Mouse (Mus musculus) kidney, adult 2 months (tissue): ENCODE measurements around the gene Kcnb1.

Experiments used
- CTCF ChIP-seq: fragments of 200-500 bp; conservative IDR thresholded peaks from 2 replicates; pipeline ENCODE4 v1.5.1; 2011; ENCODE audit warnings: low read depth, mild to moderate bottlenecking, control low read depth, low read length, moderate library complexity, mixed read lengths; ENCODE audit not compliant: insufficient read depth, insufficient read length
- POLR2A ChIP-seq: fragments of 200-500 bp; IDR thresholded peaks from one replicate; pipeline ENCODE4 v1.6.1; 2011; ENCODE audit warnings: low read depth, low read length, control low read depth

DNA sequence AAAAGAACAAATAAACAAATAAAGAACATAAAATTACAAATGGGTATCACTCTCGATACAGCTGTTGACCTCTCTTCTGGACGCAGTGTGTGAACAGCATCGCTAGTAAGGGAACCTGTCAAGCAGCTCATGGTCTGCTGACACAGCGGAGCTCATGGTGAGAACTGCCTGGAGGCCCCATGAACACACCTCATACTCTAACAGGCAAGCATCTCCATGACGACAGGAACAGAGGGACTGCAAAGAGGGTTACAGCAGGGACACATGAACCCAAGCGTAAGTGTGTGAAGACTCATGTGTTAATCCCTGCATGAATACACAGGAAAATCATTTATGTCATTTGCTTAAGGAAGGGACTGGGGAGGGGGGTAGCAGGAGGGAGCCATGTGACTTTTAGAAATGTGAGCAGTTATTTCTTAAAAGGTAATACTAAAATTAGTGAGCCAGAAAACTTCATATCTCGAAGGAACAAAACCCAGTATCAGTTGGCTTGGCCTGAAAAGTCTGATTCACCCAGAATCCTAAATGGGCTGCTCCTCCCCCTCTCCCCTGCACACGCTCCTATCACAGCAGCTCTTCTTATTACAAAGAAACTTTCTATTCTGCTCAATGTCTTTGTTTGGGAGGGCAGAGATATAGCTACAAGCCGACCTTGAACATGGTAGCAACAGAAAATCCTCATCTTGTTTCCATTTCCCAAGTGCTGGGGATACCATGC lies 136.7 kb downstream of the Kcnb1 start:
- TF ChIP-seq CTCF, result no peak
- TF ChIP-seq POLR2A, result no peak
